Mouse (Mus musculus): ENCODE results near the gene Gpr85. TPM values are rescaled to one million over a fixed set of nuclear protein-coding genes. Genes with fewer than 3 reads are reported as not detected.
A peak's percentile ranks its signal among the peaks of the same experiment; 100 is the strongest.

Gene Gpr85
- polyA plus RNA-seq, 1 experiment: 0.30 TPM

- no peak overlapping the region for H3K27ac ChIP-seq (ENCODE audit: control insufficient read depth, insufficient read depth, low read length)
- TF ChIP-seq POLR2A (IDR thresholded peaks at IDR 0.05; ENCODE audit: control insufficient read depth, extremely low read depth, insufficient read depth, low read length, poor library complexity): no peak
- no peak for TF ChIP-seq CTCF (IDR thresholded peaks at IDR 0.05; ENCODE audit: borderline replicate concordance, control insufficient read depth, extremely low read depth, insufficient read depth, low read length, poor library complexity)
Measured at GRCm38 (mm10) chr6:13838677-13839344, 931 bp downstream of the Gpr85 start.

GRCm38 (mm10) chr6:13837916-13838676 is 1.6 kb downstream of the Gpr85 start:
- peak; percentile 33 for DNase-seq
- TF ChIP-seq POLR2A (IDR thresholded peaks at IDR 0.05; ENCODE audit: control insufficient read depth, extremely low read depth, insufficient read depth, low read length, poor library complexity) (no peak), CTCF (IDR thresholded peaks at IDR 0.05; ENCODE audit: borderline replicate concordance, control insufficient read depth, extremely low read depth, insufficient read depth, low read length, poor library complexity) (no peak)
- 6% methylated on average over 19 of the region's 19 CpGs for WGBS
- Histone ChIP-seq H3K36me3 (ENCODE audit: control insufficient read depth, insufficient read depth, low read length) (no peaks in the 10 kb centered on the region), H3K4me1 (replicated peaks; ENCODE audit: control insufficient read depth, insufficient read depth, low read length) (peaks cover 3% of the 10 kb centered on the region; the same call in 1 of the 2 replicates), H3K27ac (ENCODE audit: control insufficient read depth, insufficient read depth, low read length) (no peak overlapping the region), H3K27me3 (ENCODE audit: control insufficient read depth, insufficient read depth, low read length) (peaks cover 7% of the 10 kb centered on the region), H3K4me3 (ENCODE audit: control insufficient read depth, insufficient read depth, low read length) (peak overlapping the region; percentile 55)

More at GRCm38 (mm10) chr6:13838677-13839344, 931 bp downstream of the Gpr85 start:
- H3K4me3 ChIP-seq (ENCODE audit: control insufficient read depth, insufficient read depth, low read length): peak overlapping the region; percentile 55
- 2% methylated on average over 41 of the region's 41 CpGs for WGBS
- DNase-seq: no peak
- peaks cover 3% of the 10 kb centered on the region; the same call in 1 of the 2 replicates for H3K4me1 ChIP-seq (replicated peaks; ENCODE audit: control insufficient read depth, insufficient read depth, low read length)
- H3K36me3 ChIP-seq (ENCODE audit: control insufficient read depth, insufficient read depth, low read length): no peaks in the 10 kb centered on the region
- peaks cover 7% of the 10 kb centered on the region for H3K27me3 ChIP-seq (ENCODE audit: control insufficient read depth, insufficient read depth, low read length)

- no peak overlapping the region for H3K27ac ChIP-seq (ENCODE audit: control insufficient read depth, insufficient read depth, low read length)
- H3K4me3 ChIP-seq (ENCODE audit: control insufficient read depth, insufficient read depth, low read length): no peak overlapping the region
- H3K27me3 ChIP-seq (ENCODE audit: control insufficient read depth, insufficient read depth, low read length): peaks cover 7% of the 10 kb centered on the region
- H3K4me1 ChIP-seq (replicated peaks; ENCODE audit: control insufficient read depth, insufficient read depth, low read length): peaks cover 3% of the 10 kb centered on the region; the same call in 1 of the 2 replicates
- 46% methylated on average over 3 of the region's 3 CpGs for whole genome bisulfite sequencing
- no peak for DNase-seq
- H3K36me3 ChIP-seq (ENCODE audit: control insufficient read depth, insufficient read depth, low read length): no peaks in the 10 kb centered on the region
- no peak for TF ChIP-seq POLR2A (IDR thresholded peaks at IDR 0.05; ENCODE audit: control insufficient read depth, extremely low read depth, insufficient read depth, low read length, poor library complexity)
- no peak for TF ChIP-seq CTCF (IDR thresholded peaks at IDR 0.05; ENCODE audit: borderline replicate concordance, control insufficient read depth, extremely low read depth, insufficient read depth, low read length, poor library complexity)
Measured at GRCm38 (mm10) chr6:13836967-13837570, 2.7 kb downstream of the Gpr85 start.

GRCm38 (mm10) chr6:13835720-13836665 is 3.7 kb downstream of the Gpr85 start:
- 90% methylated on average over 17 of the region's 17 CpGs for WGBS
- no peak overlapping the region for H3K27ac ChIP-seq (ENCODE audit: control insufficient read depth, insufficient read depth, low read length)
- H3K36me3 ChIP-seq (ENCODE audit: control insufficient read depth, insufficient read depth, low read length): no peaks in the 10 kb centered on the region
- TF ChIP-seq POLR2A (IDR thresholded peaks at IDR 0.05; ENCODE audit: control insufficient read depth, extremely low read depth, insufficient read depth, low read length, poor library complexity) (no peak), CTCF (IDR thresholded peaks at IDR 0.05; ENCODE audit: borderline replicate concordance, control insufficient read depth, extremely low read depth, insufficient read depth, low read length, poor library complexity) (no peak)
- no peak overlapping the region for H3K4me3 ChIP-seq (ENCODE audit: control insufficient read depth, insufficient read depth, low read length)
- no peak for DNase-seq
- peaks cover 7% of the 10 kb centered on the region for H3K27me3 ChIP-seq (ENCODE audit: control insufficient read depth, insufficient read depth, low read length)
- peaks cover 3% of the 10 kb centered on the region; the same call in 1 of the 2 replicates for H3K4me1 ChIP-seq (replicated peaks; ENCODE audit: control insufficient read depth, insufficient read depth, low read length)

GRCm38 (mm10) chr6:13832770-13833169 is 7.0 kb downstream of the Gpr85 start:
- WGBS: 97% methylated on average over 2 of the region's 2 CpGs
- no peak overlapping the region for H3K4me3 ChIP-seq (ENCODE audit: control insufficient read depth, insufficient read depth, low read length)
- H3K27me3 ChIP-seq (ENCODE audit: control insufficient read depth, insufficient read depth, low read length): no peaks in the 10 kb centered on the region
- no peaks in the 10 kb centered on the region for H3K4me1 ChIP-seq (replicated peaks; ENCODE audit: control insufficient read depth, insufficient read depth, low read length)
- no peak for TF ChIP-seq CTCF (IDR thresholded peaks at IDR 0.05; ENCODE audit: borderline replicate concordance, control insufficient read depth, extremely low read depth, insufficient read depth, low read length, poor library complexity)
- no peak for TF ChIP-seq POLR2A (IDR thresholded peaks at IDR 0.05; ENCODE audit: control insufficient read depth, extremely low read depth, insufficient read depth, low read length, poor library complexity)
- no peak for DNase-seq
- no peaks in the 10 kb centered on the region for H3K36me3 ChIP-seq (ENCODE audit: control insufficient read depth, insufficient read depth, low read length)
- no peak overlapping the region for H3K27ac ChIP-seq (ENCODE audit: control insufficient read depth, insufficient read depth, low read length)
